Mouse (Mus musculus): ENCODE measurements around the gene Rbm24. TPM values are rescaled to one million over a fixed set of nuclear protein-coding genes. Genes with fewer than 3 reads are reported as not detected.

The Rbm24 gene
- total RNA-seq, 2 experiments from 2014 or later, result 193 to 194 TPM

GRCm38 (mm10) chr13:46433880-46434560 lies 15.8 kb downstream of the Rbm24 start:
- no peak for DNase-seq

DNA sequence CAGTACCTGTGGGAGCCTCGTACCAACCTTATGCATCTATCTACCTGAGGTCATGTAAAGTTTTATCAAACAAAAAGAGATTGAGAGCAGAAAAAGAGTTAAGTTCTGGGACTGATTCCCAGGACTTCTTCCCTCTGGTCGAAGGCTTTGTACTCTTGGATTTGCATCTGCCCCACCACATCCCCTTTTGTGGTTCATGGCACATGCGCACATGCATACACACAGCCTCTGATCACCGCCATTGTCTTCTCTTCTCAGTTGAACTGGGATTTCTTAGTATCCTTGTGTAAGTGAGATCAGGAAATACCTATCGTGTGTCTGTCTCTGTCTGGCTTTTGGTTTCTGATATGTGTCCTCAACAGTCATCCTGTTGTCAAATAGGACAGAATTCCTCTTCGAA lies 20.7 kb downstream of the Rbm24 start:
- no peak for DNase-seq

DNA sequence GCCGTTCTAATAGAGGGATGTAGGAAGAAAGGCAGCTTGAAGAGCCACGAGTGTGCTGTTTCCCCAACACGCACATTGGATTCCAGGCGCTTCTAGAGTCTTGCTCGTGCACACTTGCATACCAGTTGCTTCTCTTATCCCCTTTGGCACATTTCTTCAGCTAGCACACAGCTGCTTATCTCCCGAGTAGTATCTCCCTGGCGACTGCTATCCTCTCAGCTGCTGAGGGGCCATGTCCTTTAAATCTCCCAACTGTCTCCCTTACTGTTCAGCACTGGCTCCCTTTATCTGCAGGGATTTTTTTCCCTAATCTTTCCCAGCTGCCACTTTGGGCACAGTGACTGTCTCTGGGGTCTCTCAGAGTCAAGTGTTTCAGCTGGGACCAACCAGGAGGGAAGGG lies 25.8 kb downstream of the Rbm24 start:
- no peak for DNase-seq

DNA sequence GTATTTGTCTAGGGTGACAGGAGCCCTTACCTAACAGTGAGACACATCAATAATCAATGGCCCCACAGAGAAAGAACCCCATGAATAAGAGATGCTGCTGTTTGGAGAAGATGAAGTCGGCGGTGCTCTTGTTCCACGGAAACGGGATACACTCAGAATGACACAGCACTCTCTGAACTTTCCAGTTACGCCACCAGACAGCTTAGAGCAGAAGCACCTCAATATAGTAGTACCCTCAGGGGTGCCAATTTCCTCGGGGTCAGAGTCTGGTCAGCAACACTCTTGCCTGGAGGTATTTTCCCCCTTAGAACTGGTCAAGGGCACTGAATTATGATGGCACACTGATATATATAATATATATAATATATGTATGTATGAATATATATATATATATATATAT lies 27.8 kb downstream of the Rbm24 start:
- no peak for DNase-seq

DNA sequence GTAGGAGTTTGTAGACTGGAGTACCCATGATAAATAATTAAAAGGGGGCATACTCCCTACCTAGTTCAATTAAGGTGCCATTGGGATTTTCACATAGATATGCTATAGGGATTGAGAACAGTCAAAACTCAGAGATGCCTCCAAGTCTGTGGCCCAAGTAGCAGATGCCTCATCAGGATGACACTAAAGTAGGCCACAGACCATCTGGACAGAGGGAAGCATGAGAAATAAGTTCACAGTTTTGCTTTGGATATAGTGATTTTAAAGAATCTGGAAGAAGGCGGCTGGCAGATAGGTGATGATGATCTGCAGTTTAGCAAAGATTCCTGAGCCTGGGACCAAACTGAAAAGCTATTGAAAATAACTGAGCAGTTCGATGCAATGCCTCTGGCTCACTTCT lies 30.0 kb downstream of the Rbm24 start:
- no peak for DNase-seq

- DNase-seq, result no peak
These were observed 31.7 kb downstream of the Rbm24 start for GRCm38 (mm10) chr13:46449955-46450354.

- no peak for DNase-seq
These were observed 32.4 kb downstream of the Rbm24 start for GRCm38 (mm10) chr13:46450623-46451022.

- no peak for DNase-seq
These were observed 33.3 kb downstream of the Rbm24 start for GRCm38 (mm10) chr13:46451548-46451947.

DNA sequence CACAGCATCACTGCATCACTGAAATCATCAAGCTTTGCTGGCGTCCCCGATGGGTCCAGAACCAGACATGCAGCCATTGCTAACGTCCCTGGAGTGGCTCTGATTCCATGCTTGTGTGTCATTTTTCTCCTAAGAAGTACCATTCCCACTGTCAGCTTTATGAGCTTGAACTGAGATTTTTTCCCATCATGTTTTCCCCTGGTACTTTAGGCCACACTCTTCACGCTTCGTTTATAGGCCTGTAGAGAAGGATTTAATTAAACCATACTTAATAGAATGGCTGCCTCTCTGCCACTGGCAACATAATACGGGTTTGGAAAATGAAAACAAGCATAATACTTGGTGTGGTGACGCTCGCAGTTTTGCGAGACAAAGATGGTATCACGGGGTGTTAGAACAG lies 41.3 kb downstream of the Rbm24 start:
- no peak for DNase-seq

DNA sequence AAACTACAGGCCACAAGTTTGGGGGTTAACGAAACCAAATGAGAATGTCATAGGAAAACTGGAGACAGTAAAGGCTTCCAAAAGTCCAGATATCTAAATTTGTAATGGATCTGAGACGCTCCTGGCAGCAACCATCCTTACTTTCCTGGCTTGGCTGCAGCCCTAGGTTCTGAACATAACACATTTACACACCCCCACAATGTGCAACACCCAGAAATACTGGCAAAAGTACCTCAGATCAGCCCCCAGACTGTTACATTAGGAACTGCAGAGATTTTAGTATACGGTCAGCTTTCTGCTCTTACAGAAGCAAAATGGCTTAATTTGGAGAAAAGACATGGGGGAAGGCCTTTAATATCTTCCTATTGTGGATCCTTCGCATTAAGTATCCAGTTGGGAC lies 44.0 kb downstream of the Rbm24 start:
- no peak for DNase-seq

- no peak for DNase-seq
These were observed 45.5 kb downstream of the Rbm24 start for GRCm38 (mm10) chr13:46463764-46464163.

GRCm38 (mm10) chr13:46468251-46468650 lies 50.0 kb downstream of the Rbm24 start:
- DNase-seq, result no peak

- no peak for DNase-seq
These were observed 51.3 kb downstream of the Rbm24 start for GRCm38 (mm10) chr13:46469536-46469935.

Other genes starting within 250 kb of the Rbm24 start
- under 1 TPM; 0.32 to 0.62 TPM for gene Stmnd1, start 144.7 kb upstream of the Rbm24 start, total RNA-seq (2021)
- gene Cap2, start 83.4 kb downstream of the Rbm24 start, total RNA-seq (2021), result 100 to 1,000 TPM; 133 to 144 TPM